In the genomic region with DNA sequence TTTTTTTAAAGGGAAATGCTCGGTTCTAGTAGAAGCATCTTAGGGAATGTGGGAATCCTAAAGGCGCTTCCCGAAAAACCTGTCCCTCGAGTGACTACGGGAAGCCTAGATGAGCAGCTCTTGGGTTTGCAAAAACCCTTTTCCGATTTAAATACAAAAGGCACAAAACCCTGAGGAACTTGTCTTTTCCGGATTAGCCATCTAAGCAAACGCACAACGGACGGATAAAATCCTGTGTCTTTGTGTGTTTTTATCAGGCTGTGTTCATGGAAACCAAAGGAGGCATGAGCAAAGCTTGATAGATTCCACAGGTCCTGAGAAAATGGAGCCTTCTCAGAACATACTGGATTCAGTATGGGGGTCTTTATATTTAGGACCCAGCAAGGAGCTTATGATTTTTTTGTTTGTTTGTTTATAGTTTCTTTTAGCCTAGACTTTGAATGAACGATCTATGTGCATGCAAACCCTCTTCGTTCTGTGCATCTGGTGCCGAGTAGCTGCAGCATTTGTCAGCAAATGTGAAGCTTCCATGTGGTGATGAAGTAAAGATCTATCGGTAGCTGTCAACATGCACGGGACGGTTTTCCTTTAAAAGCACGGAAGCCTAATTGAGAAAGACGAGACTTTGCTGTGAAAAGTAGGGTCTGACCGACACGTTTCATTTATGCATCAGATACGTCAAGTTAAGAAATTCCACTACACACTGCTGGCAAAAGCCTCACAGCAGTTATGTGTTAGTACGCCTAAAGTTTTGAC, we compare ENCODE assay signal across 9 mouse cellular contexts. TPM values are rescaled to one million over a fixed set of nuclear protein-coding genes. Genes with fewer than 3 reads are reported as not detected.
A peak's percentile ranks its signal among the peaks of the same experiment; 100 is the strongest.
DNase-seq lines count a peak whose midpoint lies in the region; ATAC-seq and TF ChIP-seq lines count a peak whose summit lies in the region.
"Had no signal": no experiment of that assay in that cellular context is flagged by ENCODE, and none has a peak within 500 bp of the region (broad histone marks: within the 10 kb centered on the region; RNA-seq: fewer than 3 reads in every experiment).

No protein-coding gene starts in this region.

- peak overlapping the region; percentile 54 for H3K4me3 ChIP-seq in heart, embryonic 13.5 days
- peak overlapping the region; percentile 48 for H3K4me3 ChIP-seq in forebrain, embryonic 12.5 days (replicated peaks)
- peak overlapping the region; percentile 30 for H3K4me3 ChIP-seq in liver, embryonic 12.5 days
- peak overlapping the region; percentile 41 for H3K4me3 ChIP-seq in stomach, postnatal 0 days (ENCODE audit: low read depth, low read length)

- ATAC-seq in heart, embryonic 13.5 days (ENCODE audit: extremely low read depth, insufficient number of reproducible peaks, low FRiP score, low TSS enrichment), result no peak
- no peak for ATAC-seq in forebrain, embryonic 12.5 days (ENCODE audit: low FRiP score)
- no peak for ATAC-seq in liver, embryonic 12.5 days
- ATAC-seq in stomach, postnatal 0 days (ENCODE audit: low FRiP score, low TSS enrichment), result no peak

- H3K36me3 ChIP-seq in heart, embryonic 13.5 days, result no peaks in the 10 kb centered on the region
- no peaks in the 10 kb centered on the region for H3K36me3 ChIP-seq in forebrain, embryonic 12.5 days (replicated peaks)
- no peaks in the 10 kb centered on the region for H3K36me3 ChIP-seq in liver, embryonic 12.5 days
- no peaks in the 10 kb centered on the region for H3K36me3 ChIP-seq in stomach, postnatal 0 days (ENCODE audit: control insufficient read depth, insufficient read depth, low read length)

- no peak for TF ChIP-seq EP300 in stomach, postnatal 0 days (optimal IDR thresholded peaks at IDR 0.05)

- H3K27ac ChIP-seq in heart, embryonic 13.5 days (replicated peaks), result no peak overlapping the region
- H3K27ac ChIP-seq in forebrain, embryonic 12.5 days, result peak overlapping the region; percentile 61
- H3K27ac ChIP-seq in liver, embryonic 12.5 days, result no peak overlapping the region
- H3K27ac ChIP-seq in stomach, postnatal 0 days (replicated peaks), result no peak overlapping the region

- H3K9me3 ChIP-seq in heart, embryonic 13.5 days, result no peaks in the 10 kb centered on the region
- no peaks in the 10 kb centered on the region for H3K9me3 ChIP-seq in forebrain, embryonic 12.5 days
- H3K9me3 ChIP-seq in liver, embryonic 12.5 days (replicated peaks), result no peaks in the 10 kb centered on the region
- no peaks in the 10 kb centered on the region for H3K9me3 ChIP-seq in stomach, postnatal 0 days (ENCODE audit: control insufficient read depth, low read length)

- no peak for TF ChIP-seq CTCF in stomach, postnatal 0 days (IDR thresholded peaks at IDR 0.05; ENCODE audit: low read depth)

- H3K9ac ChIP-seq in heart, embryonic 13.5 days, result peak overlapping the region; percentile 63
- peak overlapping the region; percentile 58 for H3K9ac ChIP-seq in forebrain, embryonic 12.5 days
- peak overlapping the region; percentile 24; the same call in 1 of the 2 replicates for H3K9ac ChIP-seq in liver, embryonic 12.5 days
- peak overlapping the region; percentile 35; the same call in 1 of the 2 replicates for H3K9ac ChIP-seq in stomach, postnatal 0 days (ENCODE audit: low read length)

- peak overlapping the region; percentile 81 for H3K4me2 ChIP-seq in heart, embryonic 13.5 days
- H3K4me2 ChIP-seq in forebrain, embryonic 12.5 days, result peak overlapping the region; percentile 63
- H3K4me2 ChIP-seq in liver, embryonic 12.5 days, result peak overlapping the region; percentile 60
- H3K4me2 ChIP-seq in stomach, postnatal 0 days (replicated peaks; ENCODE audit: low read depth), result peak overlapping the region; percentile 54

- no peak for DNase-seq in heart, adult 18-20 months
- peak; percentile 24 for DNase-seq in MN1 (ENCODE audit: low spot score)
- DNase-seq in stomach, postnatal 0 days (ENCODE audit: low spot score), result no peak
- DNase-seq in urinary bladder, postnatal 14 days (ENCODE audit: low spot score), result no peak
- DNase-seq in testis, postnatal 10 days (ENCODE audit: low spot score), result no peak

- H3K4me1 ChIP-seq in heart, embryonic 13.5 days, result peaks cover 8% of the 10 kb centered on the region
- peaks cover 16% of the 10 kb centered on the region for H3K4me1 ChIP-seq in forebrain, embryonic 12.5 days
- peaks cover 25% of the 10 kb centered on the region for H3K4me1 ChIP-seq in liver, embryonic 12.5 days
- no peaks in the 10 kb centered on the region for H3K4me1 ChIP-seq in stomach, postnatal 0 days (replicated peaks; ENCODE audit: control insufficient read depth, insufficient read depth)

- no peaks in the 10 kb centered on the region for H3K27me3 ChIP-seq in heart, embryonic 13.5 days (replicated peaks)
- no peaks in the 10 kb centered on the region for H3K27me3 ChIP-seq in forebrain, embryonic 12.5 days
- H3K27me3 ChIP-seq in liver, embryonic 12.5 days (replicated peaks), result peaks cover 31% of the 10 kb centered on the region
- H3K27me3 ChIP-seq in stomach, postnatal 0 days (ENCODE audit: control insufficient read depth, insufficient read depth, low read length), result no peaks in the 10 kb centered on the region

- WGBS in heart, embryonic 13.5 days, result 1% methylated on average over 22 of the region's 22 CpGs
- WGBS in forebrain, embryonic 12.5 days, result under 1% methylated on average over 22 of the region's 22 CpGs
- 3% methylated on average over 22 of the region's 22 CpGs for WGBS in liver, embryonic 12.5 days (ENCODE audit: insufficient replicate concordance)
- WGBS in stomach, postnatal 0 days, result 3% methylated on average over 22 of the region's 22 CpGs

RNA-seq across cellular contexts. Expression of a gene that starts 0.6 kb away (rescaled TPM):
- polyA plus RNA-seq in heart, embryonic 13.5 days (2015; fragmentation: Nextera tagmentation; extraction: Ambion mirVana), result 0.37 and 0.53 TPM in 2 replicates
- under 1 TPM; 0.23 to 0.32 TPM for total RNA-seq in heart, adult 18-20 months (2021)
- polyA plus RNA-seq in forebrain, embryonic 12.5 days (2016; fragmentation: Nextera tagmentation; extraction: Ambion mirVana), result 29.0 and 30.0 TPM in 2 replicates
- 0.45 and 0.48 TPM in 2 replicates for polyA plus RNA-seq in liver, embryonic 12.5 days (2016; fragmentation: Nextera tagmentation; extraction: Ambion mirVana)
- 0.42 and 0.56 TPM in 2 replicates for polyA plus RNA-seq in stomach, postnatal 0 days (2015; fragmentation: Nextera tagmentation; extraction: Ambion mirVana)
- total RNA-seq: MEL had no signal

Comparison
In these comparisons a context has a peak if more than half of its experiments do, and no peak if none do; other contexts are left out.
1. RNA of a gene that starts 0.6 kb away (polyA plus RNA-seq): 29.0 to 30.0 TPM in forebrain, embryonic 12.5 days; 0.45 to 0.48 TPM in liver, embryonic 12.5 days, 0.42 to 0.56 TPM in stomach, postnatal 0 days and 0.37 to 0.53 TPM in heart, embryonic 13.5 days; every median in the first group is over 10 times any median in the second.
2. Peak in every context shown above with its lines, with median percentiles within 50 percentile points of each other: H3K4me2 ChIP-seq, H3K4me3 ChIP-seq and H3K9ac ChIP-seq.